Mouse (Mus musculus): ENCODE results near the gene Slc6a11. TPM values are rescaled to one million over a fixed set of nuclear protein-coding genes. Genes with fewer than 3 reads are reported as not detected.

The Slc6a11 gene
- polyA plus RNA-seq, 1 experiment, result 0.30 TPM

DNA sequence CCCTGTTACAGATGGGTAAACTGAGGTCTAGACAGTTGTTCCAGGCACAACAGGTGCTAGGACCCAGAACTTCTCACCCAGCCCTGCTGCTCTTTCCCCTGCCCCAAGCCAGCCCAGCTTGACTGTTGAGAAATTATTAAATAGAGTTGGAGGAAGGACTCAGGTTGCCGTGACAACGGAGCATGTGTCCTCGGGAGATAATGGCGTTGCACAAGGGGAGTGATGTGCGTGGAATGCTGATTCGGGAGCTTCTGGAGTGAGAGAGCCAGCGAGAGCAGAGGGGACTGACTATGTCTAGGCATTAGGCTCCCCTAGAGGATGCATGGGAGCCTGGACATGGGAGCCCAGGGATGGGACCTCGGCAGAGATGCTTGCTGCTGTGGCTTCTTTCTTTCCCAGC is 159.1 kb downstream of the Slc6a11 start:
- no peak for TF ChIP-seq CTCF (IDR thresholded peaks at IDR 0.05; ENCODE audit: extremely low read depth, insufficient read length, insufficient replicate concordance, low read depth, low read length)
- no peak for TF ChIP-seq POLR2A (IDR thresholded peaks at IDR 0.05; ENCODE audit: low read depth, low read length)
- Histone ChIP-seq H3K36me3 (ENCODE audit: control insufficient read depth, insufficient read depth, low read length) (no peaks in the 10 kb centered on the region), H3K27me3 (ENCODE audit: control insufficient read depth, insufficient read depth, low read length) (no peaks in the 10 kb centered on the region; the same call in 1 of the 2 replicates), H3K27ac (ENCODE audit: insufficient read depth, low read depth, low read length) (no peak overlapping the region), H3K4me3 (ENCODE audit: low read depth, low read length) (no peak overlapping the region), H3K4me1 (ENCODE audit: control insufficient read depth, insufficient read depth, insufficient read length, low read length) (no peaks in the 10 kb centered on the region; the same call in 1 of the 2 replicates)
- WGBS, result 46% methylated on average over 8 of the region's 8 CpGs

GRCm38 (mm10) chr6:114290929-114291328 is 159.9 kb downstream of the Slc6a11 start:
- Histone ChIP-seq H3K27me3 (ENCODE audit: control insufficient read depth, insufficient read depth, low read length) (no peaks in the 10 kb centered on the region; the same call in 1 of the 2 replicates), H3K4me3 (ENCODE audit: low read depth, low read length) (no peak overlapping the region), H3K4me1 (ENCODE audit: control insufficient read depth, insufficient read depth, insufficient read length, low read length) (no peaks in the 10 kb centered on the region; the same call in 1 of the 2 replicates), H3K36me3 (ENCODE audit: control insufficient read depth, insufficient read depth, low read length) (no peaks in the 10 kb centered on the region), H3K27ac (ENCODE audit: insufficient read depth, low read depth, low read length) (no peak overlapping the region)
- no peak for TF ChIP-seq CTCF (IDR thresholded peaks at IDR 0.05; ENCODE audit: extremely low read depth, insufficient read length, insufficient replicate concordance, low read depth, low read length)
- TF ChIP-seq POLR2A (IDR thresholded peaks at IDR 0.05; ENCODE audit: low read depth, low read length), result no peak
- 72% methylated on average over 4 of the region's 4 CpGs for WGBS

GRCm38 (mm10) chr6:114291396-114291795 is 160.4 kb downstream of the Slc6a11 start:
- Histone ChIP-seq H3K4me1 (ENCODE audit: control insufficient read depth, insufficient read depth, insufficient read length, low read length) (no peaks in the 10 kb centered on the region; the same call in 1 of the 2 replicates), H3K4me3 (ENCODE audit: low read depth, low read length) (no peak overlapping the region), H3K36me3 (ENCODE audit: control insufficient read depth, insufficient read depth, low read length) (no peaks in the 10 kb centered on the region), H3K27me3 (ENCODE audit: control insufficient read depth, insufficient read depth, low read length) (no peaks in the 10 kb centered on the region; the same call in 1 of the 2 replicates), H3K27ac (ENCODE audit: insufficient read depth, low read depth, low read length) (no peak overlapping the region)
- TF ChIP-seq CTCF (IDR thresholded peaks at IDR 0.05; ENCODE audit: extremely low read depth, insufficient read length, insufficient replicate concordance, low read depth, low read length) (no peak), POLR2A (IDR thresholded peaks at IDR 0.05; ENCODE audit: low read depth, low read length) (no peak)
- WGBS, result 60% methylated on average over 5 of the region's 5 CpGs

GRCm38 (mm10) chr6:114293511-114293910 is 162.5 kb downstream of the Slc6a11 start:
- no peak for TF ChIP-seq CTCF (IDR thresholded peaks at IDR 0.05; ENCODE audit: extremely low read depth, insufficient read length, insufficient replicate concordance, low read depth, low read length)
- no peak for TF ChIP-seq POLR2A (IDR thresholded peaks at IDR 0.05; ENCODE audit: low read depth, low read length)
- 18% methylated on average over 8 of the region's 8 CpGs for WGBS
- no peaks in the 10 kb centered on the region; the same call in 1 of the 2 replicates for H3K4me1 ChIP-seq (ENCODE audit: control insufficient read depth, insufficient read depth, insufficient read length, low read length)

GRCm38 (mm10) chr6:114295086-114295485 is 164.0 kb downstream of the Slc6a11 start:
- Histone ChIP-seq H3K36me3 (ENCODE audit: control insufficient read depth, insufficient read depth, low read length) (no peaks in the 10 kb centered on the region), H3K27me3 (ENCODE audit: control insufficient read depth, insufficient read depth, low read length) (no peaks in the 10 kb centered on the region), H3K4me1 (ENCODE audit: control insufficient read depth, insufficient read depth, insufficient read length, low read length) (no peaks in the 10 kb centered on the region; the same call in 1 of the 2 replicates), H3K4me3 (ENCODE audit: low read depth, low read length) (no peak overlapping the region), H3K27ac (ENCODE audit: insufficient read depth, low read depth, low read length) (no peak overlapping the region)
- whole genome bisulfite sequencing, result 90% methylated on average over 4 of the region's 4 CpGs
- TF ChIP-seq POLR2A (IDR thresholded peaks at IDR 0.05; ENCODE audit: low read depth, low read length) (no peak), CTCF (IDR thresholded peaks at IDR 0.05; ENCODE audit: extremely low read depth, insufficient read length, insufficient replicate concordance, low read depth, low read length) (no peak)

More at GRCm38 (mm10) chr6:114293511-114293910, 162.5 kb downstream of the Slc6a11 start:
- Histone ChIP-seq H3K27ac (ENCODE audit: insufficient read depth, low read depth, low read length) (no peak overlapping the region), H3K4me3 (ENCODE audit: low read depth, low read length) (no peak overlapping the region), H3K36me3 (ENCODE audit: control insufficient read depth, insufficient read depth, low read length) (no peaks in the 10 kb centered on the region), H3K27me3 (ENCODE audit: control insufficient read depth, insufficient read depth, low read length) (no peaks in the 10 kb centered on the region; the same call in 1 of the 2 replicates)

GRCm38 (mm10) chr6:114297260-114298002 is 166.4 kb downstream of the Slc6a11 start:
- TF ChIP-seq CTCF (IDR thresholded peaks at IDR 0.05; ENCODE audit: extremely low read depth, insufficient read length, insufficient replicate concordance, low read depth, low read length), result no peak
- no peak for TF ChIP-seq POLR2A (IDR thresholded peaks at IDR 0.05; ENCODE audit: low read depth, low read length)
- H3K4me1 ChIP-seq (ENCODE audit: control insufficient read depth, insufficient read depth, insufficient read length, low read length), result no peaks in the 10 kb centered on the region; the same call in 1 of the 2 replicates
- H3K27me3 ChIP-seq (ENCODE audit: control insufficient read depth, insufficient read depth, low read length), result no peaks in the 10 kb centered on the region
- WGBS, result 29% methylated on average over 10 of the region's 10 CpGs
- H3K4me3 ChIP-seq (ENCODE audit: low read depth, low read length), result no peak overlapping the region
- no peaks in the 10 kb centered on the region for H3K36me3 ChIP-seq (ENCODE audit: control insufficient read depth, insufficient read depth, low read length)
- H3K27ac ChIP-seq (ENCODE audit: insufficient read depth, low read depth, low read length), result no peak overlapping the region

Other genes starting within 250 kb of the Slc6a11 start
- 0.20 and 0.42 TPM in 2 replicates for gene Atp2b2, start 88.6 kb upstream of the Slc6a11 start, polyA plus RNA-seq (2012; rRNA removed)
- 0.04 and 0.16 TPM in 2 replicates for gene Slc6a1, start 151.4 kb downstream of the Slc6a11 start, polyA plus RNA-seq (2012; rRNA removed)

Measured in small intestine, adult 2 months (tissue).